Mouse (Mus musculus) MEL (cell line): Measurements from ENCODE around the gene Snrnp40.

ENCODE experiments used
- CTCF ChIP-seq, 3 experiments: IDR thresholded peaks in 2 of 3; conservative IDR thresholded peaks in 1 of 3; 2 replicates each; pipeline ENCODE4 v1.5.1; 2011 to 2012; ENCODE audit warnings: low read length in 3 of 3, low read depth in 2 of 3, mild to moderate bottlenecking in 2 of 3, improper control_type of control experiment in 1 of 3, inconsistent platforms in 1 of 3, mixed read lengths in 1 of 3, moderate library complexity in 1 of 3; ENCODE audit not compliant: control insufficient read depth in 1 of 3, insufficient read depth in 1 of 3, poor library complexity in 1 of 3, severe bottlenecking in 1 of 3
- E2F4 ChIP-seq: IDR thresholded peaks from 2 replicates; pipeline ENCODE4 v1.6.1; 2011; ENCODE audit warnings: low read depth, low read length, improper control_type of control experiment, borderline replicate concordance
- EP300 ChIP-seq, 2 experiments: IDR thresholded peaks; 2 replicates each; pipeline ENCODE4 v1.6.1; 2011; ENCODE audit warnings: improper control_type of control experiment in 2 of 2, low read length in 2 of 2, low read depth in 1 of 2, mild to moderate bottlenecking in 1 of 2
- GATA1 ChIP-seq: IDR thresholded peaks from 2 replicates; pipeline ENCODE4 v1.6.1; 2011; ENCODE audit warnings: low read depth, low read length, improper control_type of control experiment
- JUND ChIP-seq: IDR thresholded peaks from 2 replicates; pipeline ENCODE4 v1.6.1; 2011; ENCODE audit warnings: low read depth, mild to moderate bottlenecking, improper control_type of control experiment, low read length
- POLR2A ChIP-seq, 2 experiments: IDR thresholded peaks; 2 replicates each; pipeline ENCODE4 v1.6.1; 2011 to 2012; ENCODE audit warnings: low read length in 2 of 2, mild to moderate bottlenecking in 2 of 2, control low read depth in 1 of 2, improper control_type of control experiment in 1 of 2, low read depth in 1 of 2, moderate library complexity in 1 of 2; ENCODE audit not compliant: control insufficient read depth in 1 of 2, insufficient read depth in 1 of 2, poor library complexity in 1 of 2
- POLR2AphosphoS5 ChIP-seq: IDR thresholded peaks from 2 replicates; pipeline ENCODE4 v1.6.1; 2012; ENCODE audit warnings: low read depth, borderline replicate concordance, mild to moderate bottlenecking, inconsistent platforms, low read length, moderate library complexity, mixed read lengths
- SMC3 ChIP-seq: IDR thresholded peaks from 2 replicates; pipeline ENCODE4 v1.6.1; 2011; ENCODE audit warnings: low read depth, low read length, improper control_type of control experiment
- TBP ChIP-seq: IDR thresholded peaks from 2 replicates; pipeline ENCODE4 v1.8.0; 2011; ENCODE audit warnings: low read depth, low read length, improper control_type of control experiment
- USF1 ChIP-seq: IDR thresholded peaks from 2 replicates; pipeline ENCODE4 v1.6.1; 2014; ENCODE audit warnings: low read depth, mild to moderate bottlenecking, inconsistent platforms, low read length, improper control_type of control experiment, moderate library complexity

- no peak for TF ChIP-seq CTCF (IDR thresholded peaks at IDR 0.05 in 2 of 3, conservative IDR thresholded peaks at IDR 0.05 in 1 of 3; ENCODE audit: control insufficient read depth in 1 of 3, insufficient read depth in 1 of 3, low read depth in 2 of 3, low read length in 3 of 3, poor library complexity in 1 of 3, severe bottlenecking in 1 of 3)
- TF ChIP-seq POLR2A (IDR thresholded peaks at IDR 0.05; ENCODE audit: control insufficient read depth in 1 of 2, insufficient read depth in 1 of 2, low read depth in 1 of 2, low read length in 2 of 2, poor library complexity in 1 of 2) = no peak
- TF ChIP-seq USF1 = no peak
- no peak for TF ChIP-seq POLR2AphosphoS5
- no peak for TF ChIP-seq EP300 (IDR thresholded peaks at IDR 0.05; ENCODE audit: low read depth in 1 of 2, low read length in 2 of 2)
- no peak for TF ChIP-seq E2F4
- no peak for TF ChIP-seq TBP
- no peak for TF ChIP-seq GATA1
- TF ChIP-seq SMC3 = no peak
- TF ChIP-seq JUND = no peak
Observed at GRCm38 (mm10) chr4:130350690-130351422, 9.1 kb upstream of the Snrnp40 start.
